Mouse (Mus musculus): ENCODE data around the gene Lamtor2. TPM values are rescaled to one million over a fixed set of nuclear protein-coding genes. Genes with fewer than 3 reads are reported as not detected.

The Lamtor2 gene
- total and polyA plus RNA-seq, 2 experiments from 2014 or later = 45.1 to 198 TPM

GRCm38 (mm10) chr3:88532689-88533511 is 20.0 kb downstream of the Lamtor2 start:
- ATAC-seq (peak; percentile 15), DNase-seq (ENCODE audit: low spot score) (peak; percentile 62)
- no peaks in the 10 kb centered on the region for H3K9me3 ChIP-seq (ENCODE audit: low read length)
- peak overlapping the region; percentile 87 for H3K4me2 ChIP-seq (ENCODE audit: low read depth, low read length)
- under 1% methylated on average over 35 of the region's 40 CpGs for WGBS
- H3K9ac ChIP-seq (replicated peaks; ENCODE audit: low read length) = peak overlapping the region; percentile 94
- peak overlapping the region; percentile 92 for H3K27ac ChIP-seq
- H3K4me3 ChIP-seq (ENCODE audit: low read length) = peak overlapping the region; percentile 66
- peaks cover 47% of the 10 kb centered on the region for H3K4me1 ChIP-seq (ENCODE audit: insufficient read depth, low read length)
- H3K27me3 ChIP-seq (ENCODE audit: insufficient read depth, low read length) = no peaks in the 10 kb centered on the region
- TF ChIP-seq CTCF (IDR thresholded peaks at IDR 0.05; ENCODE audit: low read depth) = no peak
- peaks cover 13% of the 10 kb centered on the region for H3K36me3 ChIP-seq (ENCODE audit: insufficient read depth, low read length)

DNA sequence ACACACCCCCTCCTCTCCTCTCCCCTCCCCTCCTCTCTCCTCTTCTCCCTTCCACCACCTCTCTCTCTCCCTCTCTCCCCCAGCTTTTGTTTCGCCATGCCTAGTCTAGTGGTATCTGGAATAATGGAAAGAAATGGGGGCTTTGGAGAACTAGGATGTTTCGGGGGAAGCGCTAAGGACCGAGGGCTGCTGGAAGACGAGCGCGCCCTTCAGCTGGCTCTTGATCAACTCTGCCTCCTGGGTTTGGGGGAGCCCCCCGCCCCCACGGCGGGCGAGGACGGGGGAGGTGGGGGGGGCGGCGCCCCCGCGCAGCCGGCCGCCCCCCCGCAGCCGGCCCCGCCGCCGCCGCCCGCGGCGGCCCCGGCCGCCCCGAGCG is 20.6 kb downstream of the Lamtor2 start, which contains the start of gene Mex3a:
TSS of gene Mex3a (plus strand) at position 97 of the 376 bp plus-strand sequence.
- 4% methylated on average over 18 of the region's 31 CpGs for WGBS
- peak within 1 kb of the TSS; percentile 92 for H3K27ac ChIP-seq

GRCm38 (mm10) chr3:88531348-88532298 is 21.3 kb downstream of the Lamtor2 start:
- ATAC-seq = peak; percentile 86
- WGBS = under 1% methylated on average over 60 of the region's 63 CpGs
- H3K27me3 ChIP-seq (ENCODE audit: insufficient read depth, low read length) = no peaks in the 10 kb centered on the region
- H3K4me2 ChIP-seq (ENCODE audit: low read depth, low read length) = peak overlapping the region; percentile 87
- peak; percentile 93 for DNase-seq (ENCODE audit: low spot score)
- H3K27ac ChIP-seq = peak overlapping the region; percentile 92
- peaks cover 48% of the 10 kb centered on the region for H3K4me1 ChIP-seq (ENCODE audit: insufficient read depth, low read length)
- H3K9me3 ChIP-seq (ENCODE audit: low read length) = no peaks in the 10 kb centered on the region
- peak overlapping the region; percentile 66 for H3K4me3 ChIP-seq (ENCODE audit: low read length)
- H3K9ac ChIP-seq (replicated peaks; ENCODE audit: low read length) = peak overlapping the region; percentile 94
- TF ChIP-seq CTCF (IDR thresholded peaks at IDR 0.05; ENCODE audit: low read depth) = no peak
- 0 out of 2 replicates have a peak, but pooled peaks cover under 1% of the 10 kb centered on the region for H3K36me3 ChIP-seq (ENCODE audit: insufficient read depth, low read length)

More for the DNA sequence above, 20.6 kb downstream of the Lamtor2 start, which contains the start of gene Mex3a:
- no peaks in the 10 kb centered on the region for H3K27me3 ChIP-seq (ENCODE audit: insufficient read depth, low read length)
- peaks cover 53% of the 10 kb centered on the region for H3K4me1 ChIP-seq (ENCODE audit: insufficient read depth, low read length)
- H3K4me3 ChIP-seq (ENCODE audit: low read length) = peak within 1 kb of the TSS; percentile 66
- H3K9ac ChIP-seq (replicated peaks; ENCODE audit: low read length) = peak within 1 kb of the TSS; percentile 94
- ATAC-seq (no peak), DNase-seq (ENCODE audit: low spot score) (peak; percentile 60)
- TF ChIP-seq CTCF (IDR thresholded peaks at IDR 0.05; ENCODE audit: low read depth) = no peak
- H3K4me2 ChIP-seq (ENCODE audit: low read depth, low read length) = peak within 1 kb of the TSS; percentile 87
- H3K9me3 ChIP-seq (ENCODE audit: low read length) = no peaks in the 10 kb centered on the region
- peaks cover 7% of the 10 kb centered on the region; the same call in 1 of the 2 replicates for H3K36me3 ChIP-seq (ENCODE audit: insufficient read depth, low read length)

DNA sequence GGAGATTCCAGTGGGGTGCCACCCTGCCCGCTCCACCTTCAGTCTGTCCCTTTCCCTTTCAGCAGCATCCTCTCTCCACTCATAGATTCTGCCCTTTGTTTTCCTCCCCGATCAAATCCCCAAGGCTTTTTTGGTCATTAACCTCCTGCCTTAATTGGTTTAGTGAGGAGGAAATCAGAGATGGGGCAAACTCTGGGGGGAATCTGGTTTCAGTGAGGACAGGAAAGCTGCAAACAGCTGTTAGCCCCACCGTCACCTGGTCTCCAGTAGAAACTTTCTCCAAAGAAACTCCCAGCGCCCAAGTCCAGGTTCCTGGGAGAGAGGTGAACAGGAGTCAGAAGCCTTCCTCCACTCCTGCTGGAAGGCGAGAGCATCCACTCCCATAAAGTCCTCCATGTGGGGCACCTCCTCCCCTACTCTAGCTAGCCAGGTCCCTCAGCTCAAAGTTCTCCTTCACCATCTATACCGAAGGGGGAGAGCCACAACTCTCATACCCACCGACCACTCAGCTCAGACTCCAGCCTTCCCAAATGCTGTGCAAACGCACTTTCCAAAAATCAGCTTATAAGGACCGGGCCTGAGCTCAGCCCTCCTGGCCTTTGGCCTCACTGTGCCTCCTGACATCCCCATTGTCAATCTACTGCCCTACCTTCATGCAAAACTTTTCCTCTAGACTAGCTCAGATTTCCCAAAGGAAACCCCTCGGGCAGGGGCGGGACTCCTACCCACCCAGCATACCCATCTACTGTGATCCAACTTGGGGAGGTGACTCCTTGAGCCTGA is 22.6 kb downstream of the Lamtor2 start:
- Histone ChIP-seq H3K27ac (peak overlapping the region; percentile 92), H3K4me3 (ENCODE audit: low read length) (peak overlapping the region; percentile 66), H3K9me3 (ENCODE audit: low read length) (no peaks in the 10 kb centered on the region), H3K27me3 (ENCODE audit: insufficient read depth, low read length) (no peaks in the 10 kb centered on the region), H3K4me1 (ENCODE audit: insufficient read depth, low read length) (peaks cover 37% of the 10 kb centered on the region), H3K36me3 (ENCODE audit: insufficient read depth, low read length) (no peaks in the 10 kb centered on the region), H3K4me2 (ENCODE audit: low read depth, low read length) (peak overlapping the region; percentile 87), H3K9ac (replicated peaks; ENCODE audit: low read length) (peak overlapping the region; percentile 94)
- ATAC-seq (no peak), DNase-seq (ENCODE audit: low spot score) (no peak)
- no peak for TF ChIP-seq CTCF (IDR thresholded peaks at IDR 0.05; ENCODE audit: low read depth)
- 7% methylated on average over 11 of the region's 11 CpGs for WGBS

GRCm38 (mm10) chr3:88529204-88530000 is 23.5 kb downstream of the Lamtor2 start:
- WGBS = 26% methylated on average over 7 of the region's 7 CpGs
- Histone ChIP-seq H3K4me2 (ENCODE audit: low read depth, low read length) (peak overlapping the region; percentile 87), H3K9ac (replicated peaks; ENCODE audit: low read length) (peak overlapping the region; percentile 94), H3K27me3 (ENCODE audit: insufficient read depth, low read length) (no peaks in the 10 kb centered on the region), H3K4me1 (ENCODE audit: insufficient read depth, low read length) (peaks cover 28% of the 10 kb centered on the region), H3K9me3 (ENCODE audit: low read length) (no peaks in the 10 kb centered on the region), H3K36me3 (ENCODE audit: insufficient read depth, low read length) (no peaks in the 10 kb centered on the region), H3K27ac (no peak overlapping the region), H3K4me3 (ENCODE audit: low read length) (peak overlapping the region; percentile 66; the same call in 1 of the 2 replicates)
- no peak for TF ChIP-seq CTCF (IDR thresholded peaks at IDR 0.05; ENCODE audit: low read depth)
- DNase-seq (ENCODE audit: low spot score) = no peak
- no peak for ATAC-seq

Measured in hindbrain, postnatal 0 days (tissue).